Mouse (Mus musculus): ENCODE data around the gene Dnm3. TPM values are rescaled to one million over a fixed set of nuclear protein-coding genes. Genes with fewer than 3 reads are reported as not detected.

The Dnm3 gene
- polyA plus RNA-seq, 1 experiment from 2014 or later, result 94.2 TPM

DNA sequence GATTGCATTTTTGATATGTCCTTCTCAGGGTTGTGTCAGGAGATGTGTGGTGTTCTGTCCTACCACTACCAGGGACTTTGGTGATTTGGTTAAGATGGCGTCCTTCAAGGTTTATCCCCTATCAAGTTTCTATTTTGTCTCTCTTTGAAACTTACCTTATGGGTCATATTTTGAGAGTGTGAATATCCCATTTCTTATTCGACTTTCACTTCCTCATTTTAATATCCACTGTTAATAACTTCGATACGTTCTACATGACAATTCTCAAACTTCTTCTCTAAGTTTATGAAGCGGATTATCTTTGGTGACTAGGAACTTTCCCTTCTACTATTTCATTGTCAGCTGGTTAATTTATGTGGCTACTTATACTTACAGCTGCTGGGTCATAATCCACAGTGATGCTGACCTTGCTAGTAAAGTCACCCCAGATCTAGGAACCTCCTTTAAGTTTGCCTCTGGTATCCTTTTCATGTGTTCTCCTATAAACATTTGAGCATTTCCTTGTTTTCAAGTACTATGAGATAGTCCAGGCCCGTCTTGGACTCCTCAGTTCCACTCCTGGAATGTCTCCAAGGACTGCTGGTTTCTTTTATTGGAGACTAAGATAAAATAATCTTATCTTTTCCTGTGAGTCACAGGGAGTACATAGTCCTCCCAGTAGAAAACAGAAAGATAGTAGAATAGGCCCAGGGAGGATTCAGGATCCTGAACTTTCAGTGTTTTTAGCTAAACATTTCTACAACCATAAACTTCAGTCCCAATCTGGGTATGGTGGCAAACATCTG lies 437.2 kb downstream of the Dnm3 start:
- no peak overlapping the region for H3K4me3 ChIP-seq (ENCODE audit: low read depth, low read length)
- no peaks in the 10 kb centered on the region for H3K9me3 ChIP-seq (ENCODE audit: control insufficient read depth, low read length)
- H3K36me3 ChIP-seq (ENCODE audit: control insufficient read depth, insufficient read depth, low read length), result no peaks in the 10 kb centered on the region
- H3K4me1 ChIP-seq (ENCODE audit: control insufficient read depth, insufficient read depth, low read length), result peaks cover 9% of the 10 kb centered on the region; the same call in 1 of the 2 replicates
- H3K27ac ChIP-seq (ENCODE audit: low read depth, low read length), result no peak overlapping the region
- ATAC-seq (ENCODE audit: low read depth), result no peak
- no peak overlapping the region for H3K4me2 ChIP-seq (ENCODE audit: low read depth, low read length)
- H3K9ac ChIP-seq (replicated peaks; ENCODE audit: low read depth, low read length), result no peak overlapping the region
- no peaks in the 10 kb centered on the region for H3K27me3 ChIP-seq (ENCODE audit: control insufficient read depth, insufficient read depth, low read length)
- WGBS, result 93% methylated on average over 6 of the region's 6 CpGs

DNA sequence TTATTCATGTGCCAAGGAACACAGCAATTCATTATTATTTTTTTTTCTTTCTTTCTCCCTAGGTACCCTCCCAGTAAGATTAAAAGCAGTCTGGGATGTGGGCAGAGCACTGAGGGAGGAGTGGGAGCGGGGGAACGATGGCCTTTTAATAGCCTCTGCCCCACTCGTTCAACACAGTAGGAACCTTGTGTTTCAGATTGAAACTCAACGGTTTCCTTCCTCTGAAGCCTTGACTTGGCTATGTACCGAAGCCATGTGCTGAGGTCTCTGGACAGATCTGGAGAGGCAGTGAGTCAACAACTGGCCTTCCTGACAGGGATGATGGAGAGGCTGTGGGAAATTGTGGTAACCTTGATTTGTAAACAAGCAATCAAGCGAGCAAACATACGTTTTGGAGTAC lies 438.0 kb downstream of the Dnm3 start:
- no peaks in the 10 kb centered on the region for H3K27me3 ChIP-seq (ENCODE audit: control insufficient read depth, insufficient read depth, low read length)
- no peak overlapping the region for H3K27ac ChIP-seq (ENCODE audit: low read depth, low read length)
- H3K9me3 ChIP-seq (ENCODE audit: control insufficient read depth, low read length), result no peaks in the 10 kb centered on the region
- H3K4me3 ChIP-seq (ENCODE audit: low read depth, low read length), result no peak overlapping the region
- no peaks in the 10 kb centered on the region for H3K36me3 ChIP-seq (ENCODE audit: control insufficient read depth, insufficient read depth, low read length)
- no peak for ATAC-seq (ENCODE audit: low read depth)
- 45% methylated on average over 7 of the region's 7 CpGs for WGBS
- no peak overlapping the region for H3K4me2 ChIP-seq (ENCODE audit: low read depth, low read length)
- no peak overlapping the region for H3K9ac ChIP-seq (replicated peaks; ENCODE audit: low read depth, low read length)
- H3K4me1 ChIP-seq (ENCODE audit: control insufficient read depth, insufficient read depth, low read length), result peaks cover 9% of the 10 kb centered on the region; the same call in 1 of the 2 replicates

DNA sequence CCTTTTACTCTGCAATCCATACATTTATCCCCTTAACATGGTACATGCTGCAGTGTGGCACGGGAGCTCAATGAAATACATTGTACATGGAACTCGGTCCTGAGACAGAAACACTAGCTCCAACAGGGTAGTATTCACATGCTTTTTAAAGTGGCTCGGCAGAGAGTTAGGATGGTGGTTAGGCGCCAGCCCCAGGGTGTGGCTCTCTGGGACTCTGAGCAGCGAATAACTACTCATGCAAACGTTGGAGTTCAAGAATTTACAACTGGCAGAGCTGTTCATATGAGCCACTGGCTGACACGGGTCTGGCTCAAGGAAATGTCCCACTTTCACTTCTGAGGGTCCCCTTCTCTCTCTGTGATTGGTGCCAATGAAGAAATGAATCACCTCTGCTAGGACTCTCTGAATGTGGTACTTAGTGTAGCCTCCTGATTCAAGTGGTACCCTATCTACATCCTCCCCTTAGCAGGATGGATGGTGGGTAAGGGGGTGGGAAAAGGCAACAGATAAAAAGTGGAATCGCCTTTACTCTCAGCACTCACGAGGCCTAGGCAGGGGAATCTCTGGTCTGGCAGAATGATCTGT lies 438.7 kb downstream of the Dnm3 start:
- Histone ChIP-seq H3K36me3 (ENCODE audit: control insufficient read depth, insufficient read depth, low read length) (no peaks in the 10 kb centered on the region), H3K4me3 (ENCODE audit: low read depth, low read length) (no peak overlapping the region), H3K4me2 (ENCODE audit: low read depth, low read length) (no peak overlapping the region), H3K9ac (replicated peaks; ENCODE audit: low read depth, low read length) (no peak overlapping the region), H3K4me1 (ENCODE audit: control insufficient read depth, insufficient read depth, low read length) (peaks cover 9% of the 10 kb centered on the region; the same call in 1 of the 2 replicates), H3K9me3 (ENCODE audit: control insufficient read depth, low read length) (no peaks in the 10 kb centered on the region), H3K27ac (ENCODE audit: low read depth, low read length) (no peak overlapping the region), H3K27me3 (ENCODE audit: control insufficient read depth, insufficient read depth, low read length) (no peaks in the 10 kb centered on the region)
- WGBS, result 45% methylated on average over 9 of the region's 9 CpGs
- ATAC-seq (ENCODE audit: low read depth), result no peak

DNA sequence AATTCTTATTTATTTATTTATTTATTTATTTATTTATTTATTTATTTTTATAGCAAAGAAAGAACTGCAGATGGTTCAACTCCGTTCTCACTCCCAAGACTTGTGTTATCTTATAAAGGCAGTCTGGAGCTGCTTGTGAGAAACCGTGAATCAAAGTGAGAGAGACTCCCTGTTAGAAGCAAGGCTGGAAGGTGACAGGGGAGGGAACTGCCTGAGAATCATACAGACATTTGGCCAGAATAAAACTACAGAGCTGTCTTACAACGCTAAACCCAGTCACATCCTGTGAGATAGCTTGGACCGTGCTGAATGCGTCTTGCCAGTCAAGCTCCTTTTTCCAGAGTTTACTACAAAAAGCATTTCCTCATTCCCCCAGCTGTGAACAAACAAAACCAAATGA lies 439.4 kb downstream of the Dnm3 start:
- H3K4me1 ChIP-seq (ENCODE audit: control insufficient read depth, insufficient read depth, low read length), result peaks cover 9% of the 10 kb centered on the region; the same call in 1 of the 2 replicates
- 37% methylated on average over 5 of the region's 5 CpGs for WGBS
- H3K27me3 ChIP-seq (ENCODE audit: control insufficient read depth, insufficient read depth, low read length), result no peaks in the 10 kb centered on the region
- no peaks in the 10 kb centered on the region for H3K9me3 ChIP-seq (ENCODE audit: control insufficient read depth, low read length)
- no peaks in the 10 kb centered on the region for H3K36me3 ChIP-seq (ENCODE audit: control insufficient read depth, insufficient read depth, low read length)
- H3K27ac ChIP-seq (ENCODE audit: low read depth, low read length), result no peak overlapping the region
- no peak overlapping the region for H3K4me3 ChIP-seq (ENCODE audit: low read depth, low read length)
- ATAC-seq (ENCODE audit: low read depth), result no peak
- no peak overlapping the region for H3K9ac ChIP-seq (replicated peaks; ENCODE audit: low read depth, low read length)
- no peak overlapping the region for H3K4me2 ChIP-seq (ENCODE audit: low read depth, low read length)

- peak; percentile 83 for ATAC-seq (ENCODE audit: low read depth)
- no peak overlapping the region for H3K4me2 ChIP-seq (ENCODE audit: low read depth, low read length)
- no peaks in the 10 kb centered on the region for H3K27me3 ChIP-seq (ENCODE audit: control insufficient read depth, insufficient read depth, low read length)
- 18% methylated on average over 10 of the region's 10 CpGs for WGBS
- peaks cover 9% of the 10 kb centered on the region; the same call in 1 of the 2 replicates for H3K4me1 ChIP-seq (ENCODE audit: control insufficient read depth, insufficient read depth, low read length)
- H3K9me3 ChIP-seq (ENCODE audit: control insufficient read depth, low read length), result no peaks in the 10 kb centered on the region
- H3K4me3 ChIP-seq (ENCODE audit: low read depth, low read length), result no peak overlapping the region
- no peak overlapping the region for H3K9ac ChIP-seq (replicated peaks; ENCODE audit: low read depth, low read length)
- H3K27ac ChIP-seq (ENCODE audit: low read depth, low read length), result no peak overlapping the region
- H3K36me3 ChIP-seq (ENCODE audit: control insufficient read depth, insufficient read depth, low read length), result no peaks in the 10 kb centered on the region
These were observed 439.8 kb downstream of the Dnm3 start for GRCm38 (mm10) chr1:162037968-162038421.

- 35% methylated on average over 6 of the region's 6 CpGs for WGBS
These were observed 440.6 kb downstream of the Dnm3 start for GRCm38 (mm10) chr1:162037185-162037765.

DNA sequence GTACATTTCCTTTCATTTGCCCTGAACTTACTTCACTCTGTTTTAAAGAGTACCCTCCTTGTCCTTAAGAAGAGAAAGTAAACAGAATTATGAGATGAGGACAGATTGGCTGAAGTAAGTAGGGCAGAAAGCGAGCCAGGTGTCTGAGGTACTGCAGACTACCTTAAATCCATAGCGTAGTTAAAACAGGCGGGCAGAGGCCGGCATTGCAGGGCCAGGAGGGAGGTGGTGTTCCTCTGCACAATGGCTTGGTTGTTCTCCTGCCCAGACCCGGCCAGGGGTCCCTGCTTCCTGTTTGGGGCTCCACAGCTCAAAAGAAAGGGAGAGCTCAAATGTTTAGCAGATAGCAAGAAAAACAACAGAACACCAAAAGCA lies 441.4 kb downstream of the Dnm3 start:
- no peak overlapping the region for H3K4me3 ChIP-seq (ENCODE audit: low read depth, low read length)
- H3K9me3 ChIP-seq (ENCODE audit: control insufficient read depth, low read length), result no peaks in the 10 kb centered on the region
- H3K4me1 ChIP-seq (ENCODE audit: control insufficient read depth, insufficient read depth, low read length), result peaks cover 9% of the 10 kb centered on the region; the same call in 1 of the 2 replicates
- H3K4me2 ChIP-seq (ENCODE audit: low read depth, low read length), result no peak overlapping the region
- 34% methylated on average over 5 of the region's 5 CpGs for WGBS
- no peak overlapping the region for H3K9ac ChIP-seq (replicated peaks; ENCODE audit: low read depth, low read length)
- ATAC-seq (ENCODE audit: low read depth), result no peak
- no peaks in the 10 kb centered on the region for H3K36me3 ChIP-seq (ENCODE audit: control insufficient read depth, insufficient read depth, low read length)
- no peaks in the 10 kb centered on the region for H3K27me3 ChIP-seq (ENCODE audit: control insufficient read depth, insufficient read depth, low read length)
- H3K27ac ChIP-seq (ENCODE audit: low read depth, low read length), result no peak overlapping the region

More at GRCm38 (mm10) chr1:162037185-162037765, 440.6 kb downstream of the Dnm3 start:
- Histone ChIP-seq H3K4me2 (ENCODE audit: low read depth, low read length) (no peak overlapping the region), H3K36me3 (ENCODE audit: control insufficient read depth, insufficient read depth, low read length) (no peaks in the 10 kb centered on the region), H3K27me3 (ENCODE audit: control insufficient read depth, insufficient read depth, low read length) (no peaks in the 10 kb centered on the region), H3K27ac (ENCODE audit: low read depth, low read length) (no peak overlapping the region; the same call in 1 of the 2 replicates), H3K4me3 (ENCODE audit: low read depth, low read length) (no peak overlapping the region), H3K4me1 (ENCODE audit: control insufficient read depth, insufficient read depth, low read length) (peaks cover 9% of the 10 kb centered on the region; the same call in 1 of the 2 replicates), H3K9ac (replicated peaks; ENCODE audit: low read depth, low read length) (no peak overlapping the region), H3K9me3 (ENCODE audit: control insufficient read depth, low read length) (no peaks in the 10 kb centered on the region)
- ATAC-seq (ENCODE audit: low read depth), result peak; percentile 15; the same call in 1 of the 2 replicates

GRCm38 (mm10) chr1:162035800-162036460 lies 441.9 kb downstream of the Dnm3 start:
- Histone ChIP-seq H3K4me3 (ENCODE audit: low read depth, low read length) (no peak overlapping the region), H3K27me3 (ENCODE audit: control insufficient read depth, insufficient read depth, low read length) (no peaks in the 10 kb centered on the region), H3K36me3 (ENCODE audit: control insufficient read depth, insufficient read depth, low read length) (no peaks in the 10 kb centered on the region), H3K9me3 (ENCODE audit: control insufficient read depth, low read length) (no peaks in the 10 kb centered on the region), H3K27ac (ENCODE audit: low read depth, low read length) (no peak overlapping the region), H3K4me1 (ENCODE audit: control insufficient read depth, insufficient read depth, low read length) (peaks cover 9% of the 10 kb centered on the region; the same call in 1 of the 2 replicates), H3K9ac (replicated peaks; ENCODE audit: low read depth, low read length) (no peak overlapping the region), H3K4me2 (ENCODE audit: low read depth, low read length) (no peak overlapping the region)
- no peak for ATAC-seq (ENCODE audit: low read depth)
- WGBS, result 84% methylated on average over 6 of the region's 6 CpGs
